In the genomic region with DNA sequence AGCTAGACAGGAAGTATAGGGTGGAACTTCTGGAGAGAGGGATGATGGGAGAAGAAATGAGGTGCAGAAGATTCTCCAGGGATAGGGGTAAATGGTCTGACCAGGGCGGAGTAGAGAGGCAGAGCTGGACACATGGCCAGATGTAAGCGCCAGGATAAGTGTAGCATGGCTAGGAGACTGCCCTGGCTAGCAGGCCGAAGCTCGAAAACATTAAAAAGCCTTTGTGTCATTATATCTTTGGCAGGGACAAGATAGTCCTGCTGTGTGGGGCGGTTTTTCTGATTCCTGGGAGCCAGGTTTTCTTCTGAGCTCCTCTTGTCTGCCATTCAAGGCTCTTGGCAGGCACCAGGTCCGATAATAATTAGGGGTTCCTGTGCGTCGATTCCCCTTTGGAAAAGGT, we compare ENCODE assay signal across 21 mouse cellular contexts. TPM values are rescaled to one million over a fixed set of nuclear protein-coding genes. Genes with fewer than 3 reads are reported as not detected.
"Had no signal": no experiment of that assay in that cellular context is flagged by ENCODE, and none has a peak within 500 bp of the region (broad histone marks: within the 10 kb centered on the region; RNA-seq: fewer than 3 reads in every experiment).

No protein-coding gene starts in this region.

- DNase-seq: cerebellum, adult 2 months; cerebellum, adult 8-10 months; cerebellum, adult 9-10 months; cerebellum, adult 9-11 months; cerebellum, postnatal 10 days; cerebellum, postnatal 14 days; cerebellum, postnatal 25 days; cerebellum, postnatal 36 days; embryo, embryonic 11 days; forebrain, postnatal 0 days; gastrocnemius, adult 2 months; gastrocnemius, postnatal 10 days; gastrocnemius, postnatal 14 days; gastrocnemius, postnatal 25 days; gastrocnemius, postnatal 36 days; heart, adult 18-20 months; heart, adult 2 months had no signal

RNA-seq across cellular contexts. Expression of a gene that starts 5.1 kb away (rescaled TPM):
- total RNA-seq: gastrocnemius, adult 18-20 months; gastrocnemius, adult 2 months; gastrocnemius, adult 8-10 months; gastrocnemius, postnatal 14 days; gastrocnemius, postnatal 25 days; gastrocnemius, postnatal 36 days had no signal

RNA-seq across cellular contexts. Expression of a gene that starts 10.0 kb away (rescaled TPM):
- total RNA-seq: forebrain, postnatal 0 days; gastrocnemius, adult 18-20 months; gastrocnemius, adult 2 months; gastrocnemius, adult 8-10 months; gastrocnemius, postnatal 14 days; gastrocnemius, postnatal 25 days; gastrocnemius, postnatal 36 days; heart, adult 18-20 months; heart, adult 8-10 months had no signal

RNA-seq across cellular contexts. Expression of a gene that starts 26.5 kb away (rescaled TPM):
- total RNA-seq: common myeloid progenitor, adult 5-6 weeks; forebrain, postnatal 0 days; gastrocnemius, adult 18-20 months; gastrocnemius, adult 2 months; gastrocnemius, adult 8-10 months; gastrocnemius, postnatal 14 days; gastrocnemius, postnatal 25 days; gastrocnemius, postnatal 36 days had no signal
